Mouse (Mus musculus): ENCODE results near the gene Otulinl. TPM values are rescaled to one million over a fixed set of nuclear protein-coding genes. Genes with fewer than 3 reads are reported as not detected.

Otulinl gene
- polyA plus RNA-seq, 1 experiment from 2014 or later, result 10.0 TPM

- peak; percentile 73 for ATAC-seq (ENCODE audit: low FRiP score)
- WGBS, result 55% methylated on average over 21 of the region's 21 CpGs
- no peak overlapping the region for H3K4me3 ChIP-seq
These were observed 15.9 kb downstream of the Otulinl start for GRCm38 (mm10) chr15:27665392-27665911.

GRCm38 (mm10) chr15:27664126-27664525 lies 17.3 kb downstream of the Otulinl start:
- 94% methylated on average over 9 of the region's 9 CpGs for WGBS
- no peak overlapping the region for H3K4me3 ChIP-seq
- no peaks in the 10 kb centered on the region for H3K27me3 ChIP-seq
- no peaks in the 10 kb centered on the region for H3K36me3 ChIP-seq
- peaks cover 5% of the 10 kb centered on the region; the same call in 1 of the 2 replicates for H3K4me1 ChIP-seq
- H3K9me3 ChIP-seq (replicated peaks), result no peaks in the 10 kb centered on the region
- ATAC-seq (ENCODE audit: low FRiP score), result no peak
- no peak overlapping the region for H3K9ac ChIP-seq
- H3K27ac ChIP-seq, result no peak overlapping the region
- H3K4me2 ChIP-seq (replicated peaks), result no peak overlapping the region

More at GRCm38 (mm10) chr15:27665392-27665911, 15.9 kb downstream of the Otulinl start:
- Histone ChIP-seq H3K27ac (no peak overlapping the region), H3K27me3 (no peaks in the 10 kb centered on the region), H3K4me1 (peaks cover 5% of the 10 kb centered on the region; the same call in 1 of the 2 replicates), H3K9me3 (replicated peaks) (no peaks in the 10 kb centered on the region), H3K9ac (no peak overlapping the region), H3K4me2 (replicated peaks) (peak overlapping the region; percentile 20), H3K36me3 (no peaks in the 10 kb centered on the region)

GRCm38 (mm10) chr15:27662699-27663098 lies 18.7 kb downstream of the Otulinl start:
- no peak for ATAC-seq (ENCODE audit: low FRiP score)
- WGBS, result 68% methylated on average over 1 of the region's 1 CpGs
- Histone ChIP-seq H3K4me3 (no peak overlapping the region), H3K27ac (no peak overlapping the region), H3K4me1 (peaks cover 5% of the 10 kb centered on the region; the same call in 1 of the 2 replicates), H3K36me3 (no peaks in the 10 kb centered on the region), H3K9ac (no peak overlapping the region), H3K27me3 (no peaks in the 10 kb centered on the region), H3K4me2 (replicated peaks) (no peak overlapping the region), H3K9me3 (replicated peaks) (no peaks in the 10 kb centered on the region)

GRCm38 (mm10) chr15:27661696-27662095 lies 19.7 kb downstream of the Otulinl start:
- ATAC-seq (ENCODE audit: low FRiP score), result no peak

GRCm38 (mm10) chr15:27659592-27660244 lies 21.7 kb downstream of the Otulinl start:
- no peak overlapping the region for H3K4me3 ChIP-seq
- WGBS, result 40% methylated on average over 17 of the region's 17 CpGs
- no peak overlapping the region for H3K27ac ChIP-seq
- no peaks in the 10 kb centered on the region for H3K9me3 ChIP-seq (replicated peaks)
- 0 out of 2 replicates have a peak, but pooled peaks have one; percentile 43 for ATAC-seq (ENCODE audit: low FRiP score)
- no peaks in the 10 kb centered on the region for H3K27me3 ChIP-seq
- no peak overlapping the region for H3K9ac ChIP-seq
- H3K4me1 ChIP-seq, result no peaks in the 10 kb centered on the region
- no peak overlapping the region for H3K4me2 ChIP-seq (replicated peaks)
- H3K36me3 ChIP-seq, result no peaks in the 10 kb centered on the region

More at GRCm38 (mm10) chr15:27661696-27662095, 19.7 kb downstream of the Otulinl start:
- no peak overlapping the region for H3K4me3 ChIP-seq
- H3K27me3 ChIP-seq, result no peaks in the 10 kb centered on the region
- 90% methylated on average over 6 of the region's 6 CpGs for WGBS
- H3K4me2 ChIP-seq (replicated peaks), result no peak overlapping the region
- H3K36me3 ChIP-seq, result no peaks in the 10 kb centered on the region
- no peak overlapping the region for H3K27ac ChIP-seq
- H3K4me1 ChIP-seq, result peaks cover 5% of the 10 kb centered on the region; the same call in 1 of the 2 replicates
- H3K9me3 ChIP-seq (replicated peaks), result no peaks in the 10 kb centered on the region
- no peak overlapping the region for H3K9ac ChIP-seq

- no peak overlapping the region for H3K27ac ChIP-seq
- 0 out of 2 replicates have a peak, but pooled peaks have one; percentile 6 for ATAC-seq (ENCODE audit: low FRiP score)
- no peak overlapping the region for H3K9ac ChIP-seq
- H3K27me3 ChIP-seq, result no peaks in the 10 kb centered on the region
- H3K4me3 ChIP-seq, result no peak overlapping the region
- WGBS, result 90% methylated on average over 5 of the region's 5 CpGs
- no peak overlapping the region for H3K4me2 ChIP-seq (replicated peaks)
- H3K36me3 ChIP-seq, result no peaks in the 10 kb centered on the region
- no peaks in the 10 kb centered on the region for H3K9me3 ChIP-seq (replicated peaks)
- no peaks in the 10 kb centered on the region for H3K4me1 ChIP-seq
These were observed 22.2 kb downstream of the Otulinl start for GRCm38 (mm10) chr15:27659143-27659542.

GRCm38 (mm10) chr15:27658356-27658755 lies 23.0 kb downstream of the Otulinl start:
- 88% methylated on average over 4 of the region's 4 CpGs for WGBS
- H3K4me2 ChIP-seq (replicated peaks), result no peak overlapping the region
- no peak overlapping the region for H3K9ac ChIP-seq
- no peaks in the 10 kb centered on the region for H3K4me1 ChIP-seq
- no peak overlapping the region for H3K4me3 ChIP-seq
- H3K36me3 ChIP-seq, result no peaks in the 10 kb centered on the region
- H3K27me3 ChIP-seq, result no peaks in the 10 kb centered on the region
- ATAC-seq (ENCODE audit: low FRiP score), result no peak
- no peak overlapping the region for H3K27ac ChIP-seq
- no peaks in the 10 kb centered on the region for H3K9me3 ChIP-seq (replicated peaks)

- Histone ChIP-seq H3K27me3 (no peaks in the 10 kb centered on the region), H3K4me2 (replicated peaks) (no peak overlapping the region), H3K9ac (no peak overlapping the region), H3K4me3 (no peak overlapping the region), H3K27ac (no peak overlapping the region), H3K9me3 (replicated peaks) (no peaks in the 10 kb centered on the region), H3K4me1 (no peaks in the 10 kb centered on the region), H3K36me3 (no peaks in the 10 kb centered on the region)
- ATAC-seq (ENCODE audit: low FRiP score), result no peak
- 97% methylated on average over 10 of the region's 10 CpGs for WGBS
These were observed 23.5 kb downstream of the Otulinl start for GRCm38 (mm10) chr15:27657866-27658265.

- 84% methylated on average over 9 of the region's 9 CpGs for WGBS
- Histone ChIP-seq H3K9me3 (replicated peaks) (no peaks in the 10 kb centered on the region), H3K27ac (no peak overlapping the region), H3K4me3 (no peak overlapping the region), H3K4me2 (replicated peaks) (no peak overlapping the region), H3K9ac (no peak overlapping the region), H3K27me3 (no peaks in the 10 kb centered on the region), H3K36me3 (no peaks in the 10 kb centered on the region), H3K4me1 (no peaks in the 10 kb centered on the region)
- ATAC-seq (ENCODE audit: low FRiP score), result no peak
These were observed 24.8 kb downstream of the Otulinl start for GRCm38 (mm10) chr15:27656626-27657025.

GRCm38 (mm10) chr15:27655015-27655414 lies 26.4 kb downstream of the Otulinl start:
- H3K9me3 ChIP-seq (replicated peaks), result no peaks in the 10 kb centered on the region
- no peak overlapping the region for H3K27ac ChIP-seq
- no peak overlapping the region for H3K4me2 ChIP-seq (replicated peaks)
- no peak for ATAC-seq (ENCODE audit: low FRiP score)
- H3K27me3 ChIP-seq, result no peaks in the 10 kb centered on the region
- H3K9ac ChIP-seq, result no peak overlapping the region
- WGBS, result 18% methylated on average over 5 of the region's 5 CpGs
- no peak overlapping the region for H3K4me3 ChIP-seq
- H3K36me3 ChIP-seq, result no peaks in the 10 kb centered on the region
- no peaks in the 10 kb centered on the region for H3K4me1 ChIP-seq

- Histone ChIP-seq H3K4me3 (no peak overlapping the region), H3K9me3 (replicated peaks) (no peaks in the 10 kb centered on the region), H3K36me3 (no peaks in the 10 kb centered on the region), H3K27me3 (no peaks in the 10 kb centered on the region), H3K9ac (no peak overlapping the region), H3K4me2 (replicated peaks) (no peak overlapping the region), H3K27ac (no peak overlapping the region), H3K4me1 (no peaks in the 10 kb centered on the region)
- ATAC-seq (ENCODE audit: low FRiP score), result no peak
- 48% methylated on average over 3 of the region's 3 CpGs for WGBS
These were observed 33.7 kb downstream of the Otulinl start for GRCm38 (mm10) chr15:27647686-27648085.

GRCm38 (mm10) chr15:27646665-27647064 lies 34.7 kb downstream of the Otulinl start:
- Histone ChIP-seq H3K9ac (no peak overlapping the region), H3K4me3 (no peak overlapping the region), H3K27me3 (no peaks in the 10 kb centered on the region), H3K9me3 (replicated peaks) (no peaks in the 10 kb centered on the region), H3K27ac (no peak overlapping the region), H3K36me3 (no peaks in the 10 kb centered on the region), H3K4me2 (replicated peaks) (no peak overlapping the region), H3K4me1 (no peaks in the 10 kb centered on the region)
- 91% methylated on average over 8 of the region's 8 CpGs for WGBS
- ATAC-seq (ENCODE audit: low FRiP score), result no peak

- Histone ChIP-seq H3K36me3 (no peaks in the 10 kb centered on the region), H3K4me1 (no peaks in the 10 kb centered on the region), H3K4me2 (replicated peaks) (no peak overlapping the region), H3K27me3 (no peaks in the 10 kb centered on the region), H3K27ac (no peak overlapping the region), H3K4me3 (no peak overlapping the region), H3K9ac (no peak overlapping the region), H3K9me3 (replicated peaks) (no peaks in the 10 kb centered on the region)
- no peak for ATAC-seq (ENCODE audit: low FRiP score)
- 89% methylated on average over 3 of the region's 3 CpGs for WGBS
These were observed 36.1 kb downstream of the Otulinl start for GRCm38 (mm10) chr15:27645250-27645649.

Measured in hindbrain, embryonic 12.5 days (tissue).